ENCODE assay signal across 12 mouse cellular contexts in genomic region chr14:76686762-76687453, GRCm38 (mm10).
DNase-seq lines count a peak whose midpoint lies in the region; ATAC-seq and TF ChIP-seq lines count a peak whose summit lies in the region.
"Had no signal": no experiment of that assay in that cellular context is flagged by ENCODE, and none has a peak within 500 bp of the region (broad histone marks: within the 10 kb centered on the region; RNA-seq: fewer than 3 reads in every experiment).

No protein-coding gene starts in this region.

- DNase-seq in hindbrain, embryonic 10.5 days (ENCODE audit: low spot score), result no peak
- peak; percentile 17 for DNase-seq in CH12.LX (ENCODE audit: extremely low read depth)
- DNase-seq in left cerebral cortex, postnatal 25 days (ENCODE audit: low spot score in 2 of 2), result no peak
- DNase-seq in adrenal gland, postnatal 36 days, result no peak
- DNase-seq in cerebellum, adult 2 months, result no peak
- DNase-seq: gastrocnemius, postnatal 10 days had no signal

- TF ChIP-seq CTCF in CH12.LX (conservative IDR thresholded peaks at IDR 0.05 in 1 of 2, IDR thresholded peaks at IDR 0.05 in 1 of 2; ENCODE audit: low read depth in 2 of 2, low read length in 2 of 2), result no peak
- TF ChIP-seq CTCF in cerebellum, adult 2 months (IDR thresholded peaks at IDR 0.05; ENCODE audit: borderline replicate concordance, insufficient read depth, low read depth, low read length), result no peak

- peak overlapping the region; percentile 81 for H3K27ac ChIP-seq in hindbrain, embryonic 10.5 days
- H3K27ac ChIP-seq in hindbrain, embryonic 16.5 days (ENCODE audit: low read depth, low read length), result no peak overlapping the region
- H3K27ac ChIP-seq in CH12.LX (ENCODE audit: insufficient read depth, low read depth), result no peak overlapping the region
- H3K27ac ChIP-seq in embryonic facial prominence, embryonic 12.5 days, result peak overlapping the region; percentile 46; the same call in 1 of the 2 replicates
- H3K27ac ChIP-seq in cerebellum, adult 2 months (ENCODE audit: insufficient read depth, low read length), result no peak overlapping the region
- H3K27ac ChIP-seq: left cerebral cortex, adult 2 months; macrophage had no signal

- TF ChIP-seq POLR2A in CH12.LX (IDR thresholded peaks at IDR 0.05; ENCODE audit: low read depth, low read length), result no peak
- no peak for TF ChIP-seq POLR2A in cerebellum, adult 2 months (IDR thresholded peaks at IDR 0.05; ENCODE audit: borderline replicate concordance, insufficient read depth, low read length)

- no peak for TF ChIP-seq EP300 in CH12.LX (IDR thresholded peaks at IDR 0.05; ENCODE audit: low read length)

- no peaks in the 10 kb centered on the region for H3K79me2 ChIP-seq in CH12.LX (replicated peaks; ENCODE audit: control insufficient read depth, extremely low read depth, insufficient read depth, poor library complexity, severe bottlenecking)

- dilution Hi-C loops in CH12.LX (cut with MboI; ENCODE audit: extremely low pct_ligation_motif_present, extremely low pct_unique_long_range_greater_than_20kb, low sequenced_read_pairs), result no loop called here

- TF ChIP-seq RAD21 in CH12.LX (IDR thresholded peaks at IDR 0.05; ENCODE audit: low read depth, low read length), result no peak

- H3K4me1 ChIP-seq in hindbrain, embryonic 10.5 days (replicated peaks), result peaks cover 44% of the 10 kb centered on the region
- peaks cover 14% of the 10 kb centered on the region for H3K4me1 ChIP-seq in hindbrain, embryonic 16.5 days (ENCODE audit: control insufficient read depth, insufficient read depth, low read depth, low read length)
- H3K4me1 ChIP-seq in CH12.LX (ENCODE audit: control insufficient read depth in 1 of 2, insufficient read depth in 2 of 2), result peaks cover 0 to 45% of the 10 kb centered on the region in 2 experiments; a peak in 2 of 4 replicates
- peaks cover 31% of the 10 kb centered on the region for H3K4me1 ChIP-seq in embryonic facial prominence, embryonic 12.5 days
- no peaks in the 10 kb centered on the region; the same call in 1 of the 2 replicates for H3K4me1 ChIP-seq in cerebellum, adult 2 months (ENCODE audit: control insufficient read depth, insufficient read depth, low read length)

- in situ Hi-C loops in CH12.LX (cut with MboI; ENCODE audit: low pct_ligation_motif_present, low pct_unique_long_range_greater_than_20kb, low sequenced_read_pairs), result no loop called here

- WGBS in hindbrain, embryonic 10.5 days, result 49% methylated on average over 9 of the region's 9 CpGs
- WGBS in hindbrain, embryonic 16.5 days, result 26% methylated on average over 9 of the region's 9 CpGs
- 43% methylated on average over 9 of the region's 9 CpGs for WGBS in embryonic facial prominence, embryonic 12.5 days
- WGBS in cerebellum, adult 2 months, result 65% methylated on average over 9 of the region's 9 CpGs

- H3K36me3 ChIP-seq in hindbrain, embryonic 10.5 days, result no peaks in the 10 kb centered on the region
- no peaks in the 10 kb centered on the region for H3K36me3 ChIP-seq in hindbrain, embryonic 16.5 days (ENCODE audit: control insufficient read depth, insufficient read depth, low read length)
- no peaks in the 10 kb centered on the region for H3K36me3 ChIP-seq in CH12.LX (replicated peaks in 1 of 2; ENCODE audit: control insufficient read depth in 1 of 2, insufficient read depth in 1 of 2, low read length in 1 of 2)
- H3K36me3 ChIP-seq in embryonic facial prominence, embryonic 12.5 days, result no peaks in the 10 kb centered on the region

- H3K9me3 ChIP-seq in hindbrain, embryonic 10.5 days, result no peaks in the 10 kb centered on the region
- H3K9me3 ChIP-seq in hindbrain, embryonic 16.5 days (ENCODE audit: control insufficient read depth, low read length), result no peaks in the 10 kb centered on the region
- H3K9me3 ChIP-seq in CH12.LX (replicated peaks; ENCODE audit: low read length), result no peaks in the 10 kb centered on the region
- H3K9me3 ChIP-seq in embryonic facial prominence, embryonic 12.5 days, result no peaks in the 10 kb centered on the region

- H3K9ac ChIP-seq in hindbrain, embryonic 16.5 days (ENCODE audit: low read depth, low read length), result no peak overlapping the region
- no peak overlapping the region for H3K9ac ChIP-seq in CH12.LX (ENCODE audit: insufficient read depth, low read depth)
- H3K9ac ChIP-seq in embryonic facial prominence, embryonic 12.5 days, result no peak overlapping the region

- intact Hi-C loops in left cerebral cortex, postnatal 25 days (cut with DNase I), result no loop called here

- no peak overlapping the region for H3K4me3 ChIP-seq in hindbrain, embryonic 10.5 days
- no peak overlapping the region for H3K4me3 ChIP-seq in hindbrain, embryonic 16.5 days (ENCODE audit: low read length)
- no peak overlapping the region for H3K4me3 ChIP-seq in CH12.LX (replicated peaks in 1 of 3; ENCODE audit: low read depth in 2 of 3, low read length in 2 of 3, poor library complexity in 1 of 3)
- H3K4me3 ChIP-seq in embryonic facial prominence, embryonic 12.5 days, result no peak overlapping the region
- no peak overlapping the region for H3K4me3 ChIP-seq in cerebellum, adult 2 months (replicated peaks; ENCODE audit: insufficient read depth, low read depth, low read length)
- H3K4me3 ChIP-seq: left cerebral cortex, adult 2 months had no signal

- no peaks in the 10 kb centered on the region for H3K27me3 ChIP-seq in hindbrain, embryonic 10.5 days (ENCODE audit: insufficient read depth, poor library complexity, severe bottlenecking)
- H3K27me3 ChIP-seq in hindbrain, embryonic 16.5 days (replicated peaks; ENCODE audit: control insufficient read depth, insufficient read depth, low read length), result no peaks in the 10 kb centered on the region
- no peaks in the 10 kb centered on the region for H3K27me3 ChIP-seq in CH12.LX (replicated peaks)
- no peaks in the 10 kb centered on the region for H3K27me3 ChIP-seq in embryonic facial prominence, embryonic 12.5 days
- H3K27me3 ChIP-seq in cerebellum, adult 2 months (ENCODE audit: control insufficient read depth, insufficient read depth, low read length), result no peaks in the 10 kb centered on the region

- H3K4me2 ChIP-seq in hindbrain, embryonic 16.5 days (ENCODE audit: low read length), result no peak overlapping the region
- H3K4me2 ChIP-seq in CH12.LX (ENCODE audit: insufficient read depth, low read depth, poor library complexity, severe bottlenecking), result no peak overlapping the region
- no peak overlapping the region for H3K4me2 ChIP-seq in embryonic facial prominence, embryonic 12.5 days (replicated peaks)

- no peak for ATAC-seq in hindbrain, embryonic 16.5 days
- no peak for ATAC-seq in embryonic facial prominence, embryonic 12.5 days (ENCODE audit: insufficient number of reproducible peaks, insufficient read depth, low FRiP score, low TSS enrichment)
- ATAC-seq in megakaryocyte progenitor cell, adult 5-6 weeks (replicated peaks; ENCODE audit: poor library complexity), result peak; percentile 49
- ATAC-seq: inflammation-experienced regulatory T-cells, adult 6 months had no signal

TF ChIP-seq in CH12.LX, 34 proteins besides CTCF, POLR2A, EP300 and RAD21:
- TF ChIP-seq NELFE (IDR thresholded peaks at IDR 0.05; ENCODE audit: low read depth, low read length), result no peak
- TF ChIP-seq CHD2 (IDR thresholded peaks at IDR 0.05; ENCODE audit: low read length), result no peak
- no peak for TF ChIP-seq NRF1 (IDR thresholded peaks at IDR 0.05; ENCODE audit: low read depth, low read length)
- TF ChIP-seq ZC3H11A (IDR thresholded peaks at IDR 0.05; ENCODE audit: low read depth, low read length), result no peak
- TF ChIP-seq GABPA (IDR thresholded peaks at IDR 0.05; ENCODE audit: insufficient replicate concordance, low read depth, low read length), result no peak
- no peak for TF ChIP-seq PAX5 (IDR thresholded peaks at IDR 0.05; ENCODE audit: low read length)
- TF ChIP-seq ZKSCAN1 (IDR thresholded peaks at IDR 0.05; ENCODE audit: borderline replicate concordance, low read depth, low read length), result no peak
- no peak for TF ChIP-seq ETS1 (conservative IDR thresholded peaks at IDR 0.05; ENCODE audit: low read depth, low read length)

Comparison
In these comparisons a context has a peak if more than half of its experiments do, and no peak if none do; other contexts are left out.
1. H3K27ac ChIP-seq: peak in hindbrain, embryonic 10.5 days (single experiment) and embryonic facial prominence, embryonic 12.5 days (single experiment); none in hindbrain, embryonic 16.5 days (single experiment), CH12.LX (single experiment) and cerebellum, adult 2 months (single experiment).